22 mouse cellular contexts compared by ENCODE assay signal in the genomic region with DNA sequence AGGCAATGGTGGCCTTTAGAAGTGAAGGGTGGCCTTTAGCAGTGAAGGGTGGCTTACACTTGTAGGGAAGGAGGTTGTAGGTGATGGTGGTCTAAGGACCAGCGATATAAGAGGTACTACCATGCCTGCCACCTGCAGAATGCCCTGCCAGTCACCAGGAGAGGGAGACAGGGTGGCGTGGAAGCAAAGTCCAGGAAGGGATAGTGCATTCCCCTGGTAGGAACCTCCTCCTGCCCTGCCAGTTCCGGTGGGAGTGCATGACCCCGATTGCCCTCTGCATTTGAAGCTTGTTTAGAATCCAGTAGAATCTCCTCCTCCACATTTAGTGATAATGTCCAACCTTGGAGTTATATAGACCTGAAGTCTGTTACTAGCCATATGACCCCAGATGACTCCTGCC.
DNase-seq lines count a peak whose midpoint lies in the region; ATAC-seq and TF ChIP-seq lines count a peak whose summit lies in the region.
"Had no signal": no experiment of that assay in that cellular context is flagged by ENCODE, and none has a peak within 500 bp of the region (broad histone marks: within the 10 kb centered on the region; RNA-seq: fewer than 3 reads in every experiment).

No protein-coding gene starts in this region.

- no peaks in the 10 kb centered on the region for H3K27me3 ChIP-seq in kidney, adult 2 months (replicated peaks; ENCODE audit: control insufficient read depth, insufficient read depth, low read length)
- no peaks in the 10 kb centered on the region for H3K27me3 ChIP-seq in kidney, embryonic 16.5 days (ENCODE audit: insufficient read depth, low read length)
- H3K27me3 ChIP-seq: hindbrain, embryonic 15.5 days; limb, embryonic 13.5 days; liver, embryonic 15.5 days; neural tube, embryonic 13.5 days; stomach, embryonic 15.5 days had no signal

- H3K9ac ChIP-seq in kidney, embryonic 16.5 days (replicated peaks; ENCODE audit: low read length), result no peak overlapping the region
- H3K9ac ChIP-seq: forebrain, postnatal 0 days; hindbrain, embryonic 15.5 days; limb, embryonic 13.5 days; liver, embryonic 15.5 days; neural tube, embryonic 13.5 days; stomach, embryonic 15.5 days had no signal

- no peaks in the 10 kb centered on the region for H3K9me3 ChIP-seq in kidney, embryonic 16.5 days (ENCODE audit: low read length)
- H3K9me3 ChIP-seq: hindbrain, embryonic 15.5 days; limb, embryonic 13.5 days; liver, embryonic 15.5 days; neural tube, embryonic 13.5 days; stomach, embryonic 15.5 days had no signal

- no peak for TF ChIP-seq POLR2A in kidney, adult 2 months (IDR thresholded peaks at IDR 0.05; ENCODE audit: low read depth, low read length)

- H3K27ac ChIP-seq in kidney, adult 2 months (ENCODE audit: insufficient read depth, low read depth, low read length), result peak overlapping the region; percentile 72
- H3K27ac ChIP-seq in kidney, embryonic 16.5 days (ENCODE audit: low read length), result no peak overlapping the region
- H3K27ac ChIP-seq: heart, adult 2 months; hindbrain, embryonic 15.5 days; limb, embryonic 13.5 days; liver, embryonic 15.5 days; neural tube, embryonic 13.5 days; stomach, embryonic 15.5 days had no signal

- peak; percentile 82 for DNase-seq in kidney, adult 2 months
- DNase-seq in lung, postnatal 36 days, result peak; percentile 20
- no peak for DNase-seq in lung, postnatal 10 days
- peak; percentile 60 to 87 for DNase-seq in kidney, postnatal 25 days
- peak; percentile 69 for DNase-seq in testis, postnatal 14 days (ENCODE audit: low spot score)
- DNase-seq: adrenal gland, adult 8-10 months; cerebellum, adult 18-20 months; cerebellum, postnatal 14 days; forebrain, postnatal 0 days; gastrocnemius, postnatal 25 days; heart, adult 2 months; heart, postnatal 36 days had no signal

- no peak for ATAC-seq in kidney, embryonic 16.5 days (ENCODE audit: low FRiP score, low TSS enrichment)
- ATAC-seq in megakaryocyte, adult 5-6 weeks (ENCODE audit: poor library complexity, severe bottlenecking), result no peak
- no peak for ATAC-seq in granulocyte monocyte progenitor cell, adult 5-6 weeks (replicated peaks; ENCODE audit: poor library complexity, severe bottlenecking)
- ATAC-seq: forebrain, postnatal 0 days; midbrain, embryonic 16.5 days had no signal

- peaks cover 31% of the 10 kb centered on the region for H3K4me1 ChIP-seq in kidney, adult 2 months (ENCODE audit: control insufficient read depth, insufficient read depth, low read length)
- H3K4me1 ChIP-seq in kidney, embryonic 16.5 days (ENCODE audit: insufficient read depth, low read length), result peaks cover 18% of the 10 kb centered on the region
- H3K4me1 ChIP-seq: hindbrain, embryonic 15.5 days; neural tube, embryonic 13.5 days had no signal

- no peak overlapping the region for H3K4me2 ChIP-seq in kidney, embryonic 16.5 days (replicated peaks; ENCODE audit: low read depth, low read length)
- H3K4me2 ChIP-seq: hindbrain, embryonic 15.5 days; limb, embryonic 13.5 days; liver, embryonic 15.5 days; neural tube, embryonic 13.5 days; stomach, embryonic 15.5 days had no signal

- WGBS in kidney, adult 2 months, result 57% methylated on average over 4 of the region's 4 CpGs
- 74% methylated on average over 4 of the region's 4 CpGs for WGBS in kidney, embryonic 16.5 days

- no peak overlapping the region for H3K4me3 ChIP-seq in kidney, adult 2 months (ENCODE audit: insufficient read depth, low read depth, low read length)
- no peak overlapping the region for H3K4me3 ChIP-seq in kidney, embryonic 16.5 days (ENCODE audit: low read length)
- H3K4me3 ChIP-seq: heart, adult 2 months; hindbrain, embryonic 15.5 days; limb, embryonic 13.5 days; liver, embryonic 15.5 days; myocyte; neural tube, embryonic 13.5 days; stomach, embryonic 15.5 days had no signal

- H3K36me3 ChIP-seq in kidney, adult 2 months (ENCODE audit: control insufficient read depth, insufficient read depth, low read length), result no peaks in the 10 kb centered on the region
- no peaks in the 10 kb centered on the region for H3K36me3 ChIP-seq in kidney, embryonic 16.5 days (ENCODE audit: insufficient read depth, low read length)
- H3K36me3 ChIP-seq: hindbrain, embryonic 15.5 days; limb, embryonic 13.5 days; liver, embryonic 15.5 days; neural tube, embryonic 13.5 days; stomach, embryonic 15.5 days had no signal

- TF ChIP-seq CTCF in kidney, adult 2 months (conservative IDR thresholded peaks at IDR 0.05; ENCODE audit: insufficient read depth, insufficient read length, low read depth, low read length), result peak; percentile 77
